Mouse (Mus musculus) CD4-positive naive resting alpha-beta T cell, adult 76 days (primary cell): ENCODE measurements around the gene Khdc4. TPM values are rescaled to one million over a fixed set of nuclear protein-coding genes. Genes with fewer than 3 reads are reported as not detected.

ENCODE experiments used
- total RNA-seq: library from RNA; stranded (reverse); gene quantifications from one replicate; pipeline ENCODE4 v1.2.4, GENCODE M21; 2023

The Khdc4 gene
- total RNA-seq: 112 TPM

DNA sequence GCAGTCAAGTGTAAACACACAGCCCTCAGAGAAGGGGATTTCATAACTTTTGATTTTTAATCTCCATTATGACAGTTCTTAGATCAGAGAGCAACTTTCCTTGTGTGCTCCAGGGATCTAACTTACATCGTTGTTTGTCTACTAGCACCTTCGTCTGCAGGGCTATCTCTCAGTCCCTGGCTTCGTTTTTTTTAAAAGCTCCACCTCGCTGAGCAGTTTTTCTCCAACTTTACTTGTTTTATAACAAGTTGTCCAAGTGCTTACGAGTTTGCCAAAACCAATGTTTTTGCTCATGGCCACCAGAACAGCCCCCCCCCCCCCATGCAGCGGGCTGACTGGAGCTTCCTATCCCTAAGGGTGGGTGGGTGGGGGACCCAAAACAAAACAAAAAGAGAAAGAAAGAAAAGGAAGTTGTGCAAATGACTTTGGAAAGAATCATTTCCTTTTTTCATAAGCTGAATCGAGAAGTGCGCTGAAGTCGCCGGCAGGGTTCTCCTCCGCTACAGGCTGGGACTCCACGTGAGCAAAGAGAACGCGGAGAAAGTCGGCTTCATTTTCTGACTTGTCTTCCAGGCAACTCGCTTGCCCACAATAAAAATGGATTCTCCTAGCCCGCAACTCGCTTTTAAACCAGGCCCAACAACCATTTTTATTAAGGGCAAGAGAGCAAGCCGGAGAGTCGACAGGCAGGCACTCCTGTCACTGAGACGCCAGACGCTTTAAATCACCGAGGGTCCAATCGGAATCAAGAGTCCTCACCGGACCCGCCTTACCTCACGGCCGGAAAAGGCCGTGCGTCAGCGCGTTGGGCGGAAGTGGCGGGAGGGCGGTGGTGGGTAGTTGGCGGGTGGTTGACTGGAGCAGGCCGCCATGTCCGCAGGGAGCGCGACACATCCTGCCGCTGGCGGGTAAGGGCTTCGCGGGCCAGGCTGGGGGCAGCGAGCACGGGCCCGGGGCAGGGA lies at the start of gene Khdc4:
Gene Khdc4, plus strand, starts transcription at position 824 of the 962 bp plus-strand sequence.

DNA sequence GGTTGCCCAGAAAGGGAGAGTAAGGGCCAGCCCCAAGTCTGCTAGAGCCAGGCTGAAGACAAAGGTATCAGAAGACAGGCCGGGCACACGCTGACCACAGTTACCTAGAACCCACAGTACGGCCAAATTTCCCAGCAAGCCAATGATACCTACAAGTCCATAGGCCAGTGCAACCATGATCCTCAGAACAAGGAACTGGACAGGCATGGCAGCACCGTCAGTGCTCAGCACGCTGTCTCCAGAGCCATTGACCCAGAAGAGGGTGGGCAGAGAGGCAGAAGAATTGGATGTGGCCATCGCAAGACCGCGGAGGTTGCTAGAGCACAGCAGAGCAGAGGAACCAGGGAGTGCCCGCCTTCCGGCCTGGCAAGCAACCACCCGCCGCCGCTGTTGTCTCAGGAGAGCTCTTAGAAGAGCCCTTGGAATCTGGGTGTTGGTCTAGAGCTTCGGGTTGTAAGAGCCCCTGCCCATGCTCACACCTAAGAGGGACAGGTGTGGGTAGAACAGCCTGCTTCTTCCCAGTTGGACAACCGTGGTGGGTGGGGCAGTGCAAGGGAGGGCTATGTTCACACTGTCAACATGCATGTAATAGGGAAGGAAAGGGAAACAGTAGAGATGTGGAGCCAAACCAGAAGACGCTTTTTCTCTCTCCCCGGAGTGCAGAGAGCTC lies 32.6 kb upstream of the Khdc4 start, which contains the start of gene Rxfp4:
Gene Rxfp4, minus strand, starts transcription at position 297 of the 670 bp plus-strand sequence.

DNA sequence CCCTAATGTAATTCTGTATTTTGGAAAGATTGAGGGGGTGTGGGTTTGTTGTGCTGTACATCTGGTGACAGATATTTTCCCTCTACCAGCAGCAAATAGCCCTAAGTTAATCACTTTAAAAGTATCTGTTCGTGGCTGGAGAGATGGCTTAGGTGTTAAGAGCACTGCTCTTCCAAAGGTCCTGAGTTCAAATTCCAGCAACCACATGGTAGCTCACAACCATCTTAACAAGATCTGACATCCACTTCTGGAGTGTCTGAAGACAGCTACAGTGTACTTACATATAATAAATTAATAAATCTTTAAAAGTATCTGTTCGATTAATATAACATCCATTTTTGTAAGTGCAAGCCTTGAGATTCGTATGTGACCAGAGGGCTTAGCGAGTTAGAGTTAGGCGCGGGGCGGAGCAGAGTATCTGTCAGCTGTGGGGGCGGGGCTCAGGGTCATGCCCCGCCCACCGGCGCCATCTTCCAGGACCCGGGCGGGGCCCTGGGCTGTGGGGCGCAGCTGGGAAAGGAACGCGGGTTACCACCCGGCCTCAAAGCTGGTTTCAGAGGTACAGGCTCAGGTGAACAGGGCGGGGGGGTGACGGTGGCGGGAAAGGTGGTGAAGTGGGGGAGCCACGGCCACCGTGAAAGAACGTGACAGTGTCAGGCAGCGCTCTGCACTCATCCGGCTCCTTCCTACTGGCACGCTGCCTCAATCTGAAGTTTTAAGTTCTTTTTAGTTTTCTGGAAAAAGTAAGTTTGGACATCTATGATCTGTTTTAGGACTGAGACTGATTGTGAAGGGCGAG lies 31.0 kb downstream of the Khdc4 start, which contains the start of gene Rit1:
Gene Rit1, plus strand, starts transcription at position 440 of the 799 bp plus-strand sequence.

Other genes starting within 250 kb of the Khdc4 start
- 87.3 TPM for gene Sema4a, start 224.6 kb upstream of the Khdc4 start, total RNA-seq
- 33.3 TPM for gene Lmna, start 175.8 kb upstream of the Khdc4 start, total RNA-seq
- gene Mex3a, start 153.4 kb upstream of the Khdc4 start, total RNA-seq: 2.3 TPM
- not detected for gene Rab25, start 137.5 kb upstream of the Khdc4 start, total RNA-seq
- gene Lamtor2, start 132.7 kb upstream of the Khdc4 start, total RNA-seq: 60.5 TPM
- gene Ubqln4, start 132.0 kb upstream of the Khdc4 start, total RNA-seq: 48.9 TPM
- gene Ssr2, start 109.9 kb upstream of the Khdc4 start, total RNA-seq: 61.2 TPM
- 137 TPM for gene Arhgef2, start 79.8 kb upstream of the Khdc4 start, total RNA-seq
- gene Rxfp4, start 32.7 kb upstream of the Khdc4 start, total RNA-seq: not detected
- gene Rit1, start 31.0 kb downstream of the Khdc4 start, total RNA-seq: 30.9 TPM
- gene Syt11, start 89.4 kb downstream of the Khdc4 start, total RNA-seq: 6.2 TPM
- 79.3 TPM for gene Gon4l, start 149.4 kb downstream of the Khdc4 start, total RNA-seq
- gene Msto1, start 228.2 kb downstream of the Khdc4 start, total RNA-seq: 11.9 TPM